Mouse (Mus musculus) cerebellum, adult (tissue): ENCODE results near the gene Grid2.

Source experiments
- ATAC-seq: cut with Nextera tagmentation; 2 replicates; pipeline ENCODE4 v1.9.2; 2017; ENCODE audit warnings: mild to moderate bottlenecking, moderate library complexity, mixed read lengths; ENCODE audit not compliant: insufficient number of reproducible peaks, low FRiP score, low TSS enrichment

The Grid2 gene

GRCm38 (mm10) chr6:63964735-63965134, 709.1 kb downstream of the Grid2 start:
- ATAC-seq, result peak; percentile 38; the same call in 1 of the 2 replicates

- ATAC-seq, result no peak
Observed at GRCm38 (mm10) chr6:64046084-64046483, 790.4 kb downstream of the Grid2 start.

- no peak for ATAC-seq
Observed at GRCm38 (mm10) chr6:64046732-64047131, 791.1 kb downstream of the Grid2 start.

- peak; percentile 38; the same call in 1 of the 2 replicates for ATAC-seq
Observed at GRCm38 (mm10) chr6:64047950-64048349, 792.3 kb downstream of the Grid2 start.

- no peak for ATAC-seq
Observed at GRCm38 (mm10) chr6:64063858-64064257, 808.2 kb downstream of the Grid2 start.

GRCm38 (mm10) chr6:64064704-64065103, 809.0 kb downstream of the Grid2 start:
- no peak for ATAC-seq

GRCm38 (mm10) chr6:64073406-64073805, 817.7 kb downstream of the Grid2 start:
- peak; percentile 92 for ATAC-seq

GRCm38 (mm10) chr6:64077911-64078310, 822.2 kb downstream of the Grid2 start:
- ATAC-seq, result no peak

- peak; percentile 63 for ATAC-seq
Observed at GRCm38 (mm10) chr6:64098662-64099061, 843.0 kb downstream of the Grid2 start.

GRCm38 (mm10) chr6:64114594-64114993, 858.9 kb downstream of the Grid2 start:
- ATAC-seq, result no peak

- no peak for ATAC-seq
Observed at GRCm38 (mm10) chr6:64136275-64136674, 880.6 kb downstream of the Grid2 start.

- ATAC-seq, result no peak
Observed at GRCm38 (mm10) chr6:64148613-64149012, 892.9 kb downstream of the Grid2 start.

GRCm38 (mm10) chr6:64174995-64175612, 919.4 kb downstream of the Grid2 start:
- no peak for ATAC-seq

- ATAC-seq, result no peak
Observed at GRCm38 (mm10) chr6:64193646-64194045, 938.0 kb downstream of the Grid2 start.

GRCm38 (mm10) chr6:64202396-64203122, 946.9 kb downstream of the Grid2 start:
- ATAC-seq, result no peak

- no peak for ATAC-seq
Observed at GRCm38 (mm10) chr6:64236351-64236750, 980.7 kb downstream of the Grid2 start.

- ATAC-seq, result no peak
Observed at GRCm38 (mm10) chr6:64240526-64240925, 984.9 kb downstream of the Grid2 start.

- no peak for ATAC-seq
Observed at GRCm38 (mm10) chr6:64245951-64246350, 990.3 kb downstream of the Grid2 start.

GRCm38 (mm10) chr6:64251041-64251440, 995.4 kb downstream of the Grid2 start:
- peak; percentile 40; the same call in 1 of the 2 replicates for ATAC-seq

GRCm38 (mm10) chr6:64263517-64263916, 1007.8 kb downstream of the Grid2 start:
- no peak for ATAC-seq

GRCm38 (mm10) chr6:64264224-64264623, 1008.5 kb downstream of the Grid2 start:
- ATAC-seq, result no peak
